Mouse (Mus musculus): ENCODE measurements around the gene Sulf2. TPM values are rescaled to one million over a fixed set of nuclear protein-coding genes. Genes with fewer than 3 reads are reported as not detected.
A peak's percentile ranks its signal among the peaks of the same experiment; 100 is the strongest.
"Not testable (repeated sequence)": the region's sequence is repeated elsewhere in the genome, so short reads cannot be mapped to it uniquely, and the experiment has no call there.

Sulf2 gene
- polyA plus RNA-seq, 1 experiment from 2014 or later: 25.3 TPM

GRCm38 (mm10) chr2:166090131-166090581, 65.3 kb downstream of the Sulf2 start:
- H3K36me3 ChIP-seq (ENCODE audit: poor library complexity, severe bottlenecking): peaks cover 29% of the 10 kb centered on the region
- H3K9ac ChIP-seq: no peak overlapping the region
- no peaks in the 10 kb centered on the region for H3K27me3 ChIP-seq
- H3K9me3 ChIP-seq (replicated peaks): no peaks in the 10 kb centered on the region
- WGBS: 47% methylated on average over 7 of the region's 7 CpGs
- no peak overlapping the region for H3K4me3 ChIP-seq
- H3K4me1 ChIP-seq: peaks cover 7% of the 10 kb centered on the region; the same call in 1 of the 2 replicates
- no peak overlapping the region for H3K4me2 ChIP-seq
- ATAC-seq: no peak
- H3K27ac ChIP-seq: no peak overlapping the region

GRCm38 (mm10) chr2:166088991-166089390, 66.5 kb downstream of the Sulf2 start:
- no peaks in the 10 kb centered on the region for H3K27me3 ChIP-seq
- no peak overlapping the region for H3K27ac ChIP-seq
- WGBS: 84% methylated on average over 9 of the region's 9 CpGs
- peaks cover 24% of the 10 kb centered on the region for H3K36me3 ChIP-seq (ENCODE audit: poor library complexity, severe bottlenecking)
- ATAC-seq: no peak
- H3K4me1 ChIP-seq: peaks cover 7% of the 10 kb centered on the region; the same call in 1 of the 2 replicates
- H3K9me3 ChIP-seq (replicated peaks): no peaks in the 10 kb centered on the region
- no peak overlapping the region for H3K9ac ChIP-seq
- no peak overlapping the region for H3K4me2 ChIP-seq
- H3K4me3 ChIP-seq: no peak overlapping the region

- no peak overlapping the region for H3K9ac ChIP-seq
- no peak overlapping the region for H3K4me2 ChIP-seq
- H3K9me3 ChIP-seq (replicated peaks): no peaks in the 10 kb centered on the region
- 91% methylated on average over 29 of the region's 29 CpGs for WGBS
- H3K4me3 ChIP-seq: no peak overlapping the region
- no peaks in the 10 kb centered on the region for H3K27me3 ChIP-seq
- no peak for ATAC-seq
- H3K36me3 ChIP-seq (ENCODE audit: poor library complexity, severe bottlenecking): 0 out of 2 replicates have a peak, but pooled peaks cover 6% of the 10 kb centered on the region
- H3K27ac ChIP-seq: no peak overlapping the region
- H3K4me1 ChIP-seq: peaks cover 7% of the 10 kb centered on the region; the same call in 1 of the 2 replicates
Observed at GRCm38 (mm10) chr2:166086457-166087233, 68.8 kb downstream of the Sulf2 start.

- Histone ChIP-seq H3K9me3 (replicated peaks) (no peaks in the 10 kb centered on the region), H3K9ac (no peak overlapping the region), H3K27me3 (no peaks in the 10 kb centered on the region), H3K27ac (no peak overlapping the region; the same call in 1 of the 2 replicates), H3K4me2 (no peak overlapping the region), H3K4me1 (peaks cover 10% of the 10 kb centered on the region), H3K36me3 (ENCODE audit: poor library complexity, severe bottlenecking) (0 out of 2 replicates have a peak, but pooled peaks cover 6% of the 10 kb centered on the region), H3K4me3 (no peak overlapping the region)
- no peak for ATAC-seq
- 89% methylated on average over 10 of the region's 10 CpGs for WGBS
Observed at GRCm38 (mm10) chr2:166085780-166086179, 69.7 kb downstream of the Sulf2 start.

- H3K4me3 ChIP-seq; H3K9ac ChIP-seq; ATAC-seq; H3K4me2 ChIP-seq; H3K36me3 ChIP-seq (ENCODE audit: poor library complexity, severe bottlenecking); H3K9me3 ChIP-seq (replicated peaks); H3K27ac ChIP-seq; H3K27me3 ChIP-seq: not testable (repeated sequence)
- H3K4me1 ChIP-seq: peaks cover 10% of the 10 kb centered on the region; the same call in 1 of the 2 replicates
- 39% methylated on average over 6 of the region's 6 CpGs for WGBS
Observed at GRCm38 (mm10) chr2:166084964-166085363, 70.5 kb downstream of the Sulf2 start.

GRCm38 (mm10) chr2:166084111-166084510, 71.4 kb downstream of the Sulf2 start:
- H3K4me2 ChIP-seq: no peak overlapping the region
- H3K9ac ChIP-seq: no peak overlapping the region
- peaks cover 9% of the 10 kb centered on the region; the same call in 1 of the 2 replicates for H3K4me1 ChIP-seq
- WGBS: 90% methylated on average over 7 of the region's 7 CpGs
- no peaks in the 10 kb centered on the region for H3K27me3 ChIP-seq
- no peak overlapping the region for H3K4me3 ChIP-seq
- H3K9me3 ChIP-seq (replicated peaks): no peaks in the 10 kb centered on the region
- no peak for ATAC-seq
- no peak overlapping the region for H3K27ac ChIP-seq
- H3K36me3 ChIP-seq (ENCODE audit: poor library complexity, severe bottlenecking): 0 out of 2 replicates have a peak, but pooled peaks cover 6% of the 10 kb centered on the region

GRCm38 (mm10) chr2:166083542-166084031, 71.9 kb downstream of the Sulf2 start:
- ATAC-seq: no peak
- H3K4me2 ChIP-seq: no peak overlapping the region
- H3K27ac ChIP-seq: no peak overlapping the region
- no peaks in the 10 kb centered on the region for H3K27me3 ChIP-seq
- H3K9ac ChIP-seq: no peak overlapping the region
- 0 out of 2 replicates have a peak, but pooled peaks cover 7% of the 10 kb centered on the region for H3K36me3 ChIP-seq (ENCODE audit: poor library complexity, severe bottlenecking)
- H3K4me3 ChIP-seq: no peak overlapping the region
- H3K9me3 ChIP-seq (replicated peaks): no peaks in the 10 kb centered on the region
- H3K4me1 ChIP-seq: peaks cover 9% of the 10 kb centered on the region; the same call in 1 of the 2 replicates
- WGBS: 88% methylated on average over 9 of the region's 9 CpGs

- Histone ChIP-seq H3K27ac (no peak overlapping the region), H3K4me3 (no peak overlapping the region), H3K4me2 (no peak overlapping the region), H3K27me3 (no peaks in the 10 kb centered on the region), H3K9me3 (replicated peaks) (no peaks in the 10 kb centered on the region), H3K4me1 (peaks cover 9% of the 10 kb centered on the region; the same call in 1 of the 2 replicates), H3K36me3 (ENCODE audit: poor library complexity, severe bottlenecking) (0 out of 2 replicates have a peak, but pooled peaks cover 12% of the 10 kb centered on the region), H3K9ac (no peak overlapping the region)
- no peak for ATAC-seq
- WGBS: 78% methylated on average over 10 of the region's 10 CpGs
Observed at GRCm38 (mm10) chr2:166082661-166083060, 72.8 kb downstream of the Sulf2 start.

- H3K27me3 ChIP-seq: no peaks in the 10 kb centered on the region
- no peak overlapping the region for H3K4me3 ChIP-seq
- H3K36me3 ChIP-seq (ENCODE audit: poor library complexity, severe bottlenecking): 0 out of 2 replicates have a peak, but pooled peaks cover 12% of the 10 kb centered on the region
- H3K27ac ChIP-seq: no peak overlapping the region
- no peak overlapping the region for H3K4me2 ChIP-seq
- WGBS: 63% methylated on average over 5 of the region's 5 CpGs
- no peak for ATAC-seq
- peaks cover 9% of the 10 kb centered on the region; the same call in 1 of the 2 replicates for H3K4me1 ChIP-seq
- no peak overlapping the region for H3K9ac ChIP-seq
- H3K9me3 ChIP-seq (replicated peaks): no peaks in the 10 kb centered on the region
Observed at GRCm38 (mm10) chr2:166082193-166082592, 73.3 kb downstream of the Sulf2 start.

GRCm38 (mm10) chr2:166080967-166081750, 74.3 kb downstream of the Sulf2 start:
- no peak overlapping the region for H3K4me2 ChIP-seq
- H3K9ac ChIP-seq: no peak overlapping the region
- H3K36me3 ChIP-seq (ENCODE audit: poor library complexity, severe bottlenecking): 0 out of 2 replicates have a peak, but pooled peaks cover 6% of the 10 kb centered on the region
- no peaks in the 10 kb centered on the region for H3K27me3 ChIP-seq
- peaks cover 9% of the 10 kb centered on the region; the same call in 1 of the 2 replicates for H3K4me1 ChIP-seq
- no peaks in the 10 kb centered on the region for H3K9me3 ChIP-seq (replicated peaks)
- no peak overlapping the region for H3K4me3 ChIP-seq
- 87% methylated on average over 21 of the region's 21 CpGs for WGBS
- no peak overlapping the region for H3K27ac ChIP-seq
- no peak for ATAC-seq

- Histone ChIP-seq H3K9ac (no peak overlapping the region), H3K27ac (no peak overlapping the region), H3K36me3 (ENCODE audit: poor library complexity, severe bottlenecking) (0 out of 2 replicates have a peak, but pooled peaks cover 6% of the 10 kb centered on the region), H3K4me1 (peaks cover 9% of the 10 kb centered on the region; the same call in 1 of the 2 replicates), H3K4me3 (no peak overlapping the region), H3K4me2 (no peak overlapping the region), H3K27me3 (no peaks in the 10 kb centered on the region), H3K9me3 (replicated peaks) (no peaks in the 10 kb centered on the region)
- WGBS: 58% methylated on average over 17 of the region's 17 CpGs
- ATAC-seq: peak; percentile 53; the same call in 1 of the 2 replicates
Observed at GRCm38 (mm10) chr2:166079961-166080885, 75.2 kb downstream of the Sulf2 start.

Data from forebrain, embryonic 13.5 days (tissue).